Mouse (Mus musculus) T-cell, adult 66 days (primary cell): Measurements from ENCODE around the gene Slc35f2. TPM values are rescaled to one million over a fixed set of nuclear protein-coding genes. Genes with fewer than 3 reads are reported as not detected.

Experiments used
- total RNA-seq, 2 experiments: library from RNA; stranded (reverse); gene quantifications; 3 replicates in 1 of 2; 4 replicates in 1 of 2; pipeline ENCODE4 v1.2.4; 2023

Gene Slc35f2
- 10 to 100 TPM; 13.4 to 16.5 TPM for total RNA-seq

GRCm38 (mm10) chr9:53771344-53772021 lies at the start of gene Slc35f2:
Gene Slc35f2, plus strand, starts transcription at chr9:53771538.

GRCm38 (mm10) chr9:53849864-53850263 lies 78.5 kb downstream of the Slc35f2 start, which contains the start of gene Sln:
Gene Sln, plus strand, starts transcription at chr9:53850164.

Other genes with a start within 250 kb of the Slc35f2 start
- gene Atm, start 234.8 kb upstream of the Slc35f2 start, total RNA-seq: 10 to 100 TPM; 56.2 to 75.4 TPM
- 10 to 100 TPM; 18.7 to 22.6 TPM for gene Npat, start 234.5 kb upstream of the Slc35f2 start, total RNA-seq
- gene Acat1, start 161.2 kb upstream of the Slc35f2 start, total RNA-seq: 10 to 100 TPM; 20.1 to 26.3 TPM
- gene Cul5, start 101.5 kb upstream of the Slc35f2 start, total RNA-seq: 10 to 100 TPM; 32.7 to 39.0 TPM
- under 1 TPM; 0.23 to 0.39 TPM for gene Rab39, start 65.3 kb upstream of the Slc35f2 start, total RNA-seq
- not detected for gene Sln, start 78.6 kb downstream of the Slc35f2 start, total RNA-seq
- not detected for gene Elmod1, start 203.8 kb downstream of the Slc35f2 start, total RNA-seq